Mouse (Mus musculus): ENCODE data around the gene Mst1r. TPM values are rescaled to one million over a fixed set of nuclear protein-coding genes. Genes with fewer than 3 reads are reported as not detected.

Gene Mst1r
- polyA plus RNA-seq, 1 experiment: 1.8 TPM

DNA sequence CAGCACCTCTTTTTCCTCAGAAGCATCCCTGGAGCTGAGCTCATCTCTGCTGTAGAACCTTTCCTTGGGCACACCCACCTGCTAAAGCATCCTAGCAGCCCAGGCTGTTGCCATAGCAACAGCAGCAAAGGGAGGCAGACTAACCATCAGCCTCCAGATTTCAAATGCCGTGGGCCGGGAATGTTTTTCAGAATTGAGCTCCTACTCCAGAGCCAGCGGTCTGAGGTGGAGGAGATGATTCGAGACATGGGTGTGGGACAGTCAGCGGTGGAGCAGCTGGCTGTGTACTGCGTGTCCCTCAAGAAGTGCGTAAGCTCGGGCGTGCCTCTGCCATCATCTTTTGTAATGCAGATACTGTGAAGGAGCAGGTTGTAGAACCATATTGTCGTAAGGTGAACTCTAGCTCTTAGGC is 54.7 kb downstream of the Mst1r start:
- Histone ChIP-seq H3K4me1 (ENCODE audit: control insufficient read depth, insufficient read depth, insufficient read length) (no peaks in the 10 kb centered on the region), H3K27ac (ENCODE audit: insufficient read depth, low read length) (no peak overlapping the region), H3K36me3 (ENCODE audit: control insufficient read depth, insufficient read depth, low read length) (0 out of 2 replicates have a peak, but pooled peaks cover 2% of the 10 kb centered on the region), H3K4me3 (ENCODE audit: extremely low read depth, insufficient read depth, insufficient read length) (no peak overlapping the region), H3K27me3 (ENCODE audit: control insufficient read depth, insufficient read depth, low read length) (no peaks in the 10 kb centered on the region)
- WGBS: 92% methylated on average over 10 of the region's 10 CpGs
- no peak for DNase-seq (ENCODE audit: low read depth in 1 of 2, low spot score in 2 of 2)
- TF ChIP-seq CTCF (IDR thresholded peaks at IDR 0.05; ENCODE audit: extremely low read depth, insufficient read depth, insufficient read length, insufficient replicate concordance): no peak
- no peak for TF ChIP-seq POLR2A (IDR thresholded peaks at IDR 0.05; ENCODE audit: low read depth, low read length)

DNA sequence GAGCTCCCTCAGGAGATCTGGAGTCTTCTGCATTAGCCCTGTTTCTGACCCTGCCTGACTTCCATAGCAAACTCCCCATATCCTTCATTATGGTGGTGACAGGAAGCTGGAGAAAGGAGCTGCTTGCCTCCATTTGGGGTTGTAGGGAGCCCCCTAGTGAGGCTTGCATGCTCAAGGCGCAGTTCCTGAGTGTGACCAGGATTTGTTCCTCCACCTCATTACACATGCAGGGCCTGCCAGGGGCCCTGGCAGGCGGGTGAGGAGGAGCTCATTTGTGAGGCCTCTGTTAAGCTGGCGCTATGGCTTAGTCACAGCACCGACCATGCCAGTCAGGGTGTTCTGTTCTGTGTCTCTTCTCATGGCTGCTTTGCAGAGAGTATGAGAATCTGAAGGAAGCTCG is 55.2 kb downstream of the Mst1r start:
- no peak overlapping the region for H3K27ac ChIP-seq (ENCODE audit: insufficient read depth, low read length)
- H3K36me3 ChIP-seq (ENCODE audit: control insufficient read depth, insufficient read depth, low read length): 0 out of 2 replicates have a peak, but pooled peaks cover 2% of the 10 kb centered on the region
- no peak for DNase-seq (ENCODE audit: low read depth in 1 of 2, low spot score in 2 of 2)
- TF ChIP-seq CTCF (IDR thresholded peaks at IDR 0.05; ENCODE audit: extremely low read depth, insufficient read depth, insufficient read length, insufficient replicate concordance) (no peak), POLR2A (IDR thresholded peaks at IDR 0.05; ENCODE audit: low read depth, low read length) (no peak)
- no peak overlapping the region for H3K4me3 ChIP-seq (ENCODE audit: extremely low read depth, insufficient read depth, insufficient read length)
- H3K27me3 ChIP-seq (ENCODE audit: control insufficient read depth, insufficient read depth, low read length): no peaks in the 10 kb centered on the region
- WGBS: 64% methylated on average over 5 of the region's 5 CpGs
- no peaks in the 10 kb centered on the region for H3K4me1 ChIP-seq (ENCODE audit: control insufficient read depth, insufficient read depth, insufficient read length)

DNA sequence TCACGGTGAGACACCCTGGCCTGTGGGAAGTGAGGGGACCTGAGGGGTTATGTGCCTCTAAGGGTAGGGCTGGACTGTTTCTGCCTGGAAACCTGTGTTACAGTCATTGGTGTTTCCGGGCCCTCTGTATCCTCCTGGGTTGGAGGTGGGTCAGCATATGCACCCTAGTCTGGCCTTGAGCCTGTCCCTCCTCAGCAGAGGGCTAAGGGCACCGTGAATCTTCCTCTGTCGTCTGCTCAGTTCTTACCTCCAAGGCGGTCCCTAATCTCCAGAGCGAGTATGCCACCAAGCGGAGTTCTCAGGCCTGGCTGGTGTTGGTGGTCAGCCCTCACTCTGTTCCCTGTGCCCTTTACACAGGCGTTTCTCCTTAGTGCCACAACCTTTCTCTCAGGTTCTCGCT is 56.2 kb downstream of the Mst1r start:
- 93% methylated on average over 9 of the region's 9 CpGs for WGBS
- Histone ChIP-seq H3K27me3 (ENCODE audit: control insufficient read depth, insufficient read depth, low read length) (no peaks in the 10 kb centered on the region), H3K4me3 (ENCODE audit: extremely low read depth, insufficient read depth, insufficient read length) (no peak overlapping the region), H3K4me1 (ENCODE audit: control insufficient read depth, insufficient read depth, insufficient read length) (no peaks in the 10 kb centered on the region), H3K27ac (ENCODE audit: insufficient read depth, low read length) (no peak overlapping the region), H3K36me3 (ENCODE audit: control insufficient read depth, insufficient read depth, low read length) (no peaks in the 10 kb centered on the region)
- no peak for DNase-seq (ENCODE audit: low read depth in 1 of 2, low spot score in 2 of 2)
- TF ChIP-seq POLR2A (IDR thresholded peaks at IDR 0.05; ENCODE audit: low read depth, low read length): no peak
- TF ChIP-seq CTCF (IDR thresholded peaks at IDR 0.05; ENCODE audit: extremely low read depth, insufficient read depth, insufficient read length, insufficient replicate concordance): no peak

DNA sequence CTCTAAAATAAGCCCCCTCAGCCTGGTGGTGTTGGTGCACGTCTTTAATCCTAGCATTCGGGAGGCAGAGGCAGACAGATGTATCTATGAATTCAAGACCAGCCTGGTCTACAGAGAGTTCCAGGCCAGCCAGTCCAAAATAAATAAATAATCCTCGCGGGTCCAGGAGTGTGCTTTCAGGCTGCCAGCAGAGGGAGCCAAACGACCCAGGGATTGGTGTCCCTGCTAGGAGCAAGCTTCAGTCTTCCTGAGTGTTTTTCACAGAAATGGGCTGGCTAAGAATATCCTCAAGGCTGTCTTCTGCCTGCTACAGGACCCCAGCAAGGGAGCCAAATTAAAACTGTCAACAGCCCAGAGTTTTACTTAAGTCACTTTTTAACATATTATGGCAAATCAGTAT is 57.0 kb downstream of the Mst1r start:
- Histone ChIP-seq H3K4me1 (ENCODE audit: control insufficient read depth, insufficient read depth, insufficient read length) (no peaks in the 10 kb centered on the region), H3K27me3 (ENCODE audit: control insufficient read depth, insufficient read depth, low read length) (no peaks in the 10 kb centered on the region), H3K36me3 (ENCODE audit: control insufficient read depth, insufficient read depth, low read length) (no peaks in the 10 kb centered on the region), H3K27ac (ENCODE audit: insufficient read depth, low read length) (no peak overlapping the region), H3K4me3 (ENCODE audit: extremely low read depth, insufficient read depth, insufficient read length) (no peak overlapping the region)
- peak; percentile 98 for TF ChIP-seq CTCF (IDR thresholded peaks at IDR 0.05; ENCODE audit: extremely low read depth, insufficient read depth, insufficient read length, insufficient replicate concordance)
- no peak for TF ChIP-seq POLR2A (IDR thresholded peaks at IDR 0.05; ENCODE audit: low read depth, low read length)
- DNase-seq (ENCODE audit: low read depth in 1 of 2, low spot score in 2 of 2): peak; percentile 55 to 75
- 18% methylated on average over 5 of the region's 5 CpGs for WGBS

DNA sequence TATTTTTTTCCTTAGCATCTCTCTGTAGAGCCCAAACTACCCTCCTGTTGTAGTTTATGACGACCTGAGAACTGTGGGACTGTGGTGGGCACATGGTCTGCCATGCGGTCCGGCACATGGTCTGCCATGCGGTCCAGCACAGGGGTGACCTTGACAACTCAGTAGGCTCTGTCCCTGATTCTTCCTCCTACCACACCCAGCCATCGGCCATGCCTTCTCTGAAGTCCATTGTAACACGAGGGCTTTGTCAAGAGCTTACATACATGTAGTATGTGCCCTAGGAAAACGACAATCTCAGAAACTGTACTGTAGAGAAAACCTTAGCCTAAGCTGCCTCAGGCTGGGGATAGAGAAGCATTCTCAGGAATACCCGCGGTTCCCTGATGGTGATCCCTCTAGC is 58.0 kb downstream of the Mst1r start:
- Histone ChIP-seq H3K4me3 (ENCODE audit: extremely low read depth, insufficient read depth, insufficient read length) (no peak overlapping the region), H3K27ac (ENCODE audit: insufficient read depth, low read length) (no peak overlapping the region), H3K4me1 (ENCODE audit: control insufficient read depth, insufficient read depth, insufficient read length) (no peaks in the 10 kb centered on the region), H3K27me3 (ENCODE audit: control insufficient read depth, insufficient read depth, low read length) (no peaks in the 10 kb centered on the region), H3K36me3 (ENCODE audit: control insufficient read depth, insufficient read depth, low read length) (no peaks in the 10 kb centered on the region)
- no peak for DNase-seq (ENCODE audit: low read depth in 1 of 2, low spot score in 2 of 2)
- WGBS: 94% methylated on average over 9 of the region's 9 CpGs
- TF ChIP-seq CTCF (IDR thresholded peaks at IDR 0.05; ENCODE audit: extremely low read depth, insufficient read depth, insufficient read length, insufficient replicate concordance) (no peak), POLR2A (IDR thresholded peaks at IDR 0.05; ENCODE audit: low read depth, low read length) (no peak)

- Histone ChIP-seq H3K27me3 (ENCODE audit: control insufficient read depth, insufficient read depth, low read length) (no peaks in the 10 kb centered on the region), H3K27ac (ENCODE audit: insufficient read depth, low read length) (no peak overlapping the region), H3K4me1 (ENCODE audit: control insufficient read depth, insufficient read depth, insufficient read length) (no peaks in the 10 kb centered on the region), H3K36me3 (ENCODE audit: control insufficient read depth, insufficient read depth, low read length) (no peaks in the 10 kb centered on the region), H3K4me3 (ENCODE audit: extremely low read depth, insufficient read depth, insufficient read length) (no peak overlapping the region)
- DNase-seq (ENCODE audit: low read depth in 1 of 2, low spot score in 2 of 2): no peak
- TF ChIP-seq POLR2A (IDR thresholded peaks at IDR 0.05; ENCODE audit: low read depth, low read length): no peak
- 53% methylated on average over 10 of the region's 10 CpGs for WGBS
Observed at GRCm38 (mm10) chr9:107966676-107967075, 60.0 kb downstream of the Mst1r start.

- no peaks in the 10 kb centered on the region for H3K4me1 ChIP-seq (ENCODE audit: control insufficient read depth, insufficient read depth, insufficient read length)
- H3K36me3 ChIP-seq (ENCODE audit: control insufficient read depth, insufficient read depth, low read length): no peaks in the 10 kb centered on the region
- DNase-seq (ENCODE audit: low read depth in 1 of 2, low spot score in 2 of 2): no peak
- TF ChIP-seq CTCF (IDR thresholded peaks at IDR 0.05; ENCODE audit: extremely low read depth, insufficient read depth, insufficient read length, insufficient replicate concordance): no peak
- no peak for TF ChIP-seq POLR2A (IDR thresholded peaks at IDR 0.05; ENCODE audit: low read depth, low read length)
- H3K27ac ChIP-seq (ENCODE audit: insufficient read depth, low read length): no peak overlapping the region
- H3K27me3 ChIP-seq (ENCODE audit: control insufficient read depth, insufficient read depth, low read length): no peaks in the 10 kb centered on the region
- H3K4me3 ChIP-seq (ENCODE audit: extremely low read depth, insufficient read depth, insufficient read length): no peak overlapping the region
- whole genome bisulfite sequencing: 90% methylated on average over 6 of the region's 6 CpGs
Observed at GRCm38 (mm10) chr9:107967437-107967836, 60.8 kb downstream of the Mst1r start.
